Mouse (Mus musculus): ENCODE results near the gene Capn3. TPM values are rescaled to one million over a fixed set of nuclear protein-coding genes. Genes with fewer than 3 reads are reported as not detected.

Gene Capn3
- polyA plus RNA-seq, 2 experiments = 2.5 to 3.3 TPM

GRCm38 (mm10) chr2:120476277-120477087 lies 20.7 kb downstream of the Capn3 start:
- ATAC-seq (ENCODE audit: insufficient read depth) = no peak
- Histone ChIP-seq H3K36me3 (replicated peaks; ENCODE audit: control insufficient read depth, insufficient read depth, low read depth) (no peaks in the 10 kb centered on the region), H3K9me3 (ENCODE audit: control insufficient read depth, low read length) (no peaks in the 10 kb centered on the region), H3K4me2 (ENCODE audit: low read depth) (no peak overlapping the region), H3K4me3 (ENCODE audit: insufficient read depth in 1 of 2, low read depth in 2 of 2, low read length in 2 of 2) (no peak overlapping the region), H3K27ac (no peak overlapping the region), H3K4me1 (replicated peaks; ENCODE audit: control insufficient read depth in 2 of 2, insufficient read depth in 2 of 2, low read length in 1 of 2) (no peaks in the 10 kb centered on the region), H3K27me3 (ENCODE audit: control insufficient read depth, insufficient read depth, low read length) (no peaks in the 10 kb centered on the region), H3K9ac (replicated peaks) (no peak overlapping the region)
- no peak for TF ChIP-seq EP300 (IDR thresholded peaks at IDR 0.05; ENCODE audit: low read depth)
- DNase-seq (ENCODE audit: low read depth in 3 of 3, low spot score in 3 of 3) = no peak
- 72% methylated on average over 13 of the region's 13 CpGs for WGBS (ENCODE audit: insufficient replicate concordance)

GRCm38 (mm10) chr2:120478600-120478999 lies 22.8 kb downstream of the Capn3 start:
- no peak overlapping the region for H3K4me2 ChIP-seq (ENCODE audit: low read depth)
- WGBS (ENCODE audit: insufficient replicate concordance) = 20% methylated on average over 3 of the region's 3 CpGs
- no peak overlapping the region for H3K9ac ChIP-seq (replicated peaks)
- ATAC-seq (ENCODE audit: insufficient read depth) (no peak), DNase-seq (ENCODE audit: low read depth in 3 of 3, low spot score in 3 of 3) (peak; percentile 45 to 47 (median 46))
- H3K27ac ChIP-seq = no peak overlapping the region
- no peak overlapping the region for H3K4me3 ChIP-seq (ENCODE audit: insufficient read depth in 1 of 2, low read depth in 2 of 2, low read length in 2 of 2)
- no peaks in the 10 kb centered on the region for H3K4me1 ChIP-seq (replicated peaks; ENCODE audit: control insufficient read depth in 2 of 2, insufficient read depth in 2 of 2, low read length in 1 of 2)
- H3K9me3 ChIP-seq (ENCODE audit: control insufficient read depth, low read length) = no peaks in the 10 kb centered on the region
- TF ChIP-seq EP300 (IDR thresholded peaks at IDR 0.05; ENCODE audit: low read depth) = no peak
- TF ChIP-seq CTCF (IDR thresholded peaks at IDR 0.05; ENCODE audit: low read depth) = peak; percentile 79
- H3K36me3 ChIP-seq (replicated peaks; ENCODE audit: control insufficient read depth, insufficient read depth, low read depth) = no peaks in the 10 kb centered on the region
- no peaks in the 10 kb centered on the region for H3K27me3 ChIP-seq (ENCODE audit: control insufficient read depth, insufficient read depth, low read length)

GRCm38 (mm10) chr2:120481921-120482320 lies 26.1 kb downstream of the Capn3 start:
- 48% methylated on average over 8 of the region's 8 CpGs for WGBS (ENCODE audit: insufficient replicate concordance)
- no peaks in the 10 kb centered on the region for H3K36me3 ChIP-seq (replicated peaks; ENCODE audit: control insufficient read depth, insufficient read depth, low read depth)
- no peaks in the 10 kb centered on the region for H3K9me3 ChIP-seq (ENCODE audit: control insufficient read depth, low read length)
- H3K27me3 ChIP-seq (ENCODE audit: control insufficient read depth, insufficient read depth, low read length) = no peaks in the 10 kb centered on the region
- no peak for TF ChIP-seq EP300 (IDR thresholded peaks at IDR 0.05; ENCODE audit: low read depth)
- TF ChIP-seq CTCF (IDR thresholded peaks at IDR 0.05; ENCODE audit: low read depth) = no peak
- DNase-seq (ENCODE audit: low read depth in 3 of 3, low spot score in 3 of 3) (no peak), ATAC-seq (ENCODE audit: insufficient read depth) (no peak)
- H3K4me2 ChIP-seq (ENCODE audit: low read depth) = no peak overlapping the region
- no peaks in the 10 kb centered on the region for H3K4me1 ChIP-seq (replicated peaks; ENCODE audit: control insufficient read depth in 2 of 2, insufficient read depth in 2 of 2, low read length in 1 of 2)
- no peak overlapping the region for H3K4me3 ChIP-seq (ENCODE audit: insufficient read depth in 1 of 2, low read depth in 2 of 2, low read length in 2 of 2)
- no peak overlapping the region for H3K9ac ChIP-seq (replicated peaks)
- H3K27ac ChIP-seq = no peak overlapping the region

- Histone ChIP-seq H3K27ac (no peak overlapping the region), H3K9ac (replicated peaks) (no peak overlapping the region), H3K4me1 (replicated peaks; ENCODE audit: control insufficient read depth in 2 of 2, insufficient read depth in 2 of 2, low read length in 1 of 2) (no peaks in the 10 kb centered on the region), H3K9me3 (ENCODE audit: control insufficient read depth, low read length) (no peaks in the 10 kb centered on the region), H3K4me2 (ENCODE audit: low read depth) (no peak overlapping the region), H3K27me3 (ENCODE audit: control insufficient read depth, insufficient read depth, low read length) (no peaks in the 10 kb centered on the region), H3K4me3 (ENCODE audit: insufficient read depth in 1 of 2, low read depth in 2 of 2, low read length in 2 of 2) (no peak overlapping the region), H3K36me3 (replicated peaks; ENCODE audit: control insufficient read depth, insufficient read depth, low read depth) (no peaks in the 10 kb centered on the region)
- 44% methylated on average over 8 of the region's 8 CpGs for WGBS (ENCODE audit: insufficient replicate concordance)
- ATAC-seq (ENCODE audit: insufficient read depth) (no peak), DNase-seq (ENCODE audit: low read depth in 3 of 3, low spot score in 3 of 3) (no peak)
- TF ChIP-seq CTCF (IDR thresholded peaks at IDR 0.05; ENCODE audit: low read depth) = no peak
- TF ChIP-seq EP300 (IDR thresholded peaks at IDR 0.05; ENCODE audit: low read depth) = no peak
Measured at GRCm38 (mm10) chr2:120482506-120483389, 26.9 kb downstream of the Capn3 start.

GRCm38 (mm10) chr2:120484241-120484640 lies 28.4 kb downstream of the Capn3 start:
- H3K4me1 ChIP-seq (replicated peaks; ENCODE audit: control insufficient read depth in 2 of 2, insufficient read depth in 2 of 2, low read length in 1 of 2) = no peaks in the 10 kb centered on the region
- H3K27me3 ChIP-seq (ENCODE audit: control insufficient read depth, insufficient read depth, low read length) = no peaks in the 10 kb centered on the region
- no peak overlapping the region for H3K4me2 ChIP-seq (ENCODE audit: low read depth)
- H3K9me3 ChIP-seq (ENCODE audit: control insufficient read depth, low read length) = no peaks in the 10 kb centered on the region
- H3K9ac ChIP-seq (replicated peaks) = no peak overlapping the region
- no peak for TF ChIP-seq CTCF (IDR thresholded peaks at IDR 0.05; ENCODE audit: low read depth)
- TF ChIP-seq EP300 (IDR thresholded peaks at IDR 0.05; ENCODE audit: low read depth) = no peak
- H3K4me3 ChIP-seq (ENCODE audit: insufficient read depth in 1 of 2, low read depth in 2 of 2, low read length in 2 of 2) = no peak overlapping the region
- no peak for DNase-seq (ENCODE audit: low read depth in 3 of 3, low spot score in 3 of 3)
- H3K36me3 ChIP-seq (replicated peaks; ENCODE audit: control insufficient read depth, insufficient read depth, low read depth) = no peaks in the 10 kb centered on the region
- 67% methylated on average over 3 of the region's 3 CpGs for WGBS (ENCODE audit: insufficient replicate concordance)
- no peak for ATAC-seq (ENCODE audit: insufficient read depth)
- no peak overlapping the region for H3K27ac ChIP-seq

Data from liver, embryonic 14.5 days (tissue).